Mouse (Mus musculus): Measurements from ENCODE around the gene Als2cr12.
"Not testable (repeated sequence)": the region's sequence is repeated elsewhere in the genome, so short reads cannot be mapped to it uniquely, and the experiment has no call there.

The Als2cr12 gene

GRCm38 (mm10) chr1:58719356-58719945 lies 23.7 kb upstream of the Als2cr12 start:
- DNase-seq (ENCODE audit: low spot score in 2 of 2) = no peak

- DNase-seq (ENCODE audit: low spot score in 2 of 2) = no peak
Observed at GRCm38 (mm10) chr1:58717589-58718270, 21.9 kb upstream of the Als2cr12 start.

GRCm38 (mm10) chr1:58716883-58717220 lies 21.1 kb upstream of the Als2cr12 start:
- DNase-seq (ENCODE audit: low spot score in 2 of 2) = no peak

- DNase-seq (ENCODE audit: low spot score in 2 of 2) = peak in 1 of 2 experiments; percentile 38
Observed at GRCm38 (mm10) chr1:58716162-58716882, 20.5 kb upstream of the Als2cr12 start.

GRCm38 (mm10) chr1:58715536-58715935 lies 19.7 kb upstream of the Als2cr12 start:
- DNase-seq (ENCODE audit: low spot score in 2 of 2) = no peak

GRCm38 (mm10) chr1:58714361-58714760 lies 18.6 kb upstream of the Als2cr12 start:
- no peak for DNase-seq (ENCODE audit: low spot score in 2 of 2)

GRCm38 (mm10) chr1:58713893-58714231 lies 18.1 kb upstream of the Als2cr12 start:
- no peak for DNase-seq (ENCODE audit: low spot score in 2 of 2)

GRCm38 (mm10) chr1:58713081-58713892 lies 17.5 kb upstream of the Als2cr12 start:
- peak; percentile 42 to 45 for DNase-seq (ENCODE audit: low spot score in 2 of 2)

- DNase-seq (ENCODE audit: low spot score in 2 of 2) = peak; percentile 50 to 63
Observed at GRCm38 (mm10) chr1:58712076-58713061, 16.6 kb upstream of the Als2cr12 start.

- DNase-seq (ENCODE audit: low spot score in 2 of 2) = peak; percentile 65 to 74
Observed at GRCm38 (mm10) chr1:58711365-58712016, 15.7 kb upstream of the Als2cr12 start, which contains the start of gene Cflar. TSS of gene Cflar (plus strand) at chr1:58711508.

GRCm38 (mm10) chr1:58710711-58711364 lies 15.0 kb upstream of the Als2cr12 start:
- no peak for DNase-seq (ENCODE audit: low spot score in 2 of 2)

GRCm38 (mm10) chr1:58710043-58710442 lies 14.3 kb upstream of the Als2cr12 start:
- DNase-seq (ENCODE audit: low spot score in 2 of 2) = not testable (repeated sequence)

- DNase-seq (ENCODE audit: low spot score in 2 of 2) = not testable (repeated sequence)
Observed at GRCm38 (mm10) chr1:58700580-58701162, 4.9 kb upstream of the Als2cr12 start.

- no peak for DNase-seq (ENCODE audit: low spot score in 2 of 2)
Observed at GRCm38 (mm10) chr1:58699988-58700387, 4.2 kb upstream of the Als2cr12 start.

- no peak for DNase-seq (ENCODE audit: low spot score in 2 of 2)
Observed at GRCm38 (mm10) chr1:58698781-58699180, 3.0 kb upstream of the Als2cr12 start.

GRCm38 (mm10) chr1:58697607-58698006 lies 1.8 kb upstream of the Als2cr12 start:
- not testable (repeated sequence) for DNase-seq (ENCODE audit: low spot score in 2 of 2)

- DNase-seq (ENCODE audit: low spot score in 2 of 2) = no peak
Observed at GRCm38 (mm10) chr1:58693696-58694095, 2.1 kb downstream of the Als2cr12 start.

GRCm38 (mm10) chr1:58691718-58692117 lies 4.1 kb downstream of the Als2cr12 start:
- not testable (repeated sequence) for DNase-seq (ENCODE audit: low spot score in 2 of 2)

- DNase-seq (ENCODE audit: low spot score in 2 of 2) = not testable (repeated sequence)
Observed at GRCm38 (mm10) chr1:58690834-58691488, 4.8 kb downstream of the Als2cr12 start.
